Mouse (Mus musculus) embryonic stem cell, embryonic (primary cell): ENCODE results near the gene Tom1.

Source experiments
- CTCF ChIA-PET, 4 experiments: fragments of 300-600 bp in 2 of 4; fragments of 350-600 bp in 2 of 4; sonication (Branson Sonifier 250); formaldehyde crosslinking; loops; one replicate each; lab custom pipeline; 2022; ENCODE audit warnings: inconsistent platforms in 2 of 4; lab: Charles Lee
- POLR2A ChIA-PET, 4 experiments: fragments of 300-600 bp in 2 of 4; fragments of 350-600 bp in 2 of 4; sonication (Branson Sonifier 250); formaldehyde crosslinking; loops; one replicate each; lab custom pipeline; 2022; ENCODE audit warnings: antibody characterized with exemption in 4 of 4, inconsistent platforms in 1 of 4; lab: Charles Lee

The Tom1 gene

GRCm38 (mm10) chr8:75093399-75094156 is 60.1 kb downstream of the Tom1 start, which contains the start of gene Hmox1:
Gene Hmox1, plus strand, starts transcription at chr8:75093621.
- ChIA-PET CTCF (interaction anchor here in 3 of 4 experiments (0.7 to 2.1 kb wide), 9 partner anchors 15 to 124 kb away, joined by 3 to 14 read pairs (median 6); partner anchors contain the start of gene Mcm5 (in 2 of the 3)), POLR2A (interaction anchor here (0.6 to 18.3 kb wide), 79 partner anchors 8 to 1255 kb away, joined by 3 to 979 read pairs (median 5); partner anchors contain the start of genes Mcm5 (in 4 of the 4), Hmgxb4 (in 2 of the 4), Rasd2 (in 2 of the 4) and Tom1 (in 2 of the 4))

GRCm38 (mm10) chr8:75102956-75103355 is 69.5 kb downstream of the Tom1 start:
- CTCF ChIA-PET: interaction anchor here in 2 of 4 experiments (0.6 to 1.3 kb wide), 3 partner anchors 19 to 31 kb away, joined by 3 to 4 read pairs (median 3); no protein-coding TSS in a partner anchor
- POLR2A ChIA-PET: interaction anchor here in 3 of 4 experiments (0.7 to 18.3 kb wide), 11 partner anchors 10 to 66 kb away, joined by 3 to 979 read pairs (median 16); partner anchors contain the start of genes Hmox1 (in 3 of the 3) and Mcm5 (in 1 of the 3)

GRCm38 (mm10) chr8:75103376-75103878 is 69.9 kb downstream of the Tom1 start:
- POLR2A ChIA-PET: interaction anchor here in 3 of 4 experiments (0.7 to 18.3 kb wide), 8 partner anchors 10 to 33 kb away, joined by 3 to 979 read pairs (median 20); partner anchors contain the start of genes Hmox1 (in 3 of the 3) and Mcm5 (in 1 of the 3)
- CTCF ChIA-PET: interaction anchor here in 1 of 4 experiments (0.7 kb wide), 1 partner anchor 32 kb away, joined by 3 read pairs; no protein-coding TSS in a partner anchor

GRCm38 (mm10) chr8:75108527-75109235 is 75.2 kb downstream of the Tom1 start:
- ChIA-PET CTCF (interaction anchor here (0.5 to 3.1 kb wide), 30 partner anchors 8 to 1778 kb away, joined by 3 to 66 read pairs (median 4); partner anchors contain the start of genes Hmox1 (in 3 of the 4), Rasd2 (in 2 of the 4) and Tom1 (in 1 of the 4)), POLR2A (interaction anchor here (0.6 to 22.7 kb wide), 129 partner anchors 8 to 1755 kb away, joined by 3 to 979 read pairs (median 7); partner anchors contain the start of genes Hmox1 (in 4 of the 4), Tom1 (in 4 of the 4), Hmgxb4 (in 3 of the 4) and Rasd2 (in 2 of the 4))

- ChIA-PET CTCF (interaction anchor here (0.5 to 3.1 kb wide), 28 partner anchors 9 to 1778 kb away, joined by 3 to 66 read pairs (median 4); partner anchors contain the start of genes Hmox1 (in 2 of the 4), Rasd2 (in 2 of the 4) and Tom1 (in 1 of the 4)), POLR2A (interaction anchor here (0.6 to 22.7 kb wide), 132 partner anchors 8 to 1756 kb away, joined by 3 to 979 read pairs (median 6); partner anchors contain the start of genes Hmox1 (in 4 of the 4), Tom1 (in 4 of the 4), Hmgxb4 (in 3 of the 4) and Rasd2 (in 2 of the 4))
Observed at GRCm38 (mm10) chr8:75109236-75109967, 75.9 kb downstream of the Tom1 start, which contains the start of gene Mcm5. Gene Mcm5, plus strand, starts transcription at chr8:75109569.

- POLR2A ChIA-PET: interaction anchor here (0.8 to 22.7 kb wide), 57 partner anchors 9 to 122 kb away, joined by 3 to 979 read pairs (median 10); partner anchors contain the start of genes Hmox1 (in 3 of the 4), Tom1 (in 3 of the 4), Hmgxb4 (in 1 of the 4) and Rasd2 (in 1 of the 4)
- CTCF ChIA-PET: interaction anchor here in 2 of 4 experiments (1.4 to 3.1 kb wide), 4 partner anchors 16 to 39 kb away, joined by 5 to 66 read pairs (median 28); partner anchors contain the start of gene Hmox1 (in 1 of the 2)
Observed at GRCm38 (mm10) chr8:75110093-75110492, 76.6 kb downstream of the Tom1 start.

GRCm38 (mm10) chr8:75118505-75118904 is 85.0 kb downstream of the Tom1 start:
- ChIA-PET POLR2A (interaction anchor here in 3 of 4 experiments (0.6 to 22.7 kb wide), 20 partner anchors 4 to 131 kb away, joined by 3 to 979 read pairs (median 4); partner anchors contain the start of genes Mcm5 (in 3 of the 3), Hmox1 (in 2 of the 3), Rasd2 (in 1 of the 3) and Tom1 (in 1 of the 3)), CTCF (interaction anchor here in 1 of 4 experiments (0.6 kb wide), 1 partner anchor 47 kb away, joined by 7 read pairs; no protein-coding TSS in a partner anchor)

- POLR2A ChIA-PET: interaction anchor here in 3 of 4 experiments (0.6 to 22.7 kb wide), 14 partner anchors 5 to 103 kb away, joined by 3 to 979 read pairs (median 10); partner anchors contain the start of genes Mcm5 (in 3 of the 3) and Hmox1 (in 2 of the 3)
- CTCF ChIA-PET: interaction anchor here in 1 of 4 experiments (0.9 kb wide), 1 partner anchor 10 kb away, joined by 3 read pairs; the partner anchor contains the start of gene Mcm5
Observed at GRCm38 (mm10) chr8:75119287-75119686, 85.8 kb downstream of the Tom1 start.
